Mouse (Mus musculus) heart, postnatal 10 days (tissue): ENCODE results near the gene Gpr149. TPM values are rescaled to one million over a fixed set of nuclear protein-coding genes. Genes with fewer than 3 reads are reported as not detected.

Experiments
- total RNA-seq, 2 experiments: library from RNA; stranded (reverse); gene quantifications; 2 replicates each; pipeline ENCODE4 v1.2.3; 2021

Gene Gpr149
- total RNA-seq, 2 experiments from 2014 or later = not detected

Other genes with a start within 250 kb of the Gpr149 start
- 10 to 100 TPM; 23.1 to 24.1 TPM for gene Dhx36, start 98.1 kb downstream of the Gpr149 start, total RNA-seq